ENCODE assay signal across 20 mouse cellular contexts in the genomic region with DNA sequence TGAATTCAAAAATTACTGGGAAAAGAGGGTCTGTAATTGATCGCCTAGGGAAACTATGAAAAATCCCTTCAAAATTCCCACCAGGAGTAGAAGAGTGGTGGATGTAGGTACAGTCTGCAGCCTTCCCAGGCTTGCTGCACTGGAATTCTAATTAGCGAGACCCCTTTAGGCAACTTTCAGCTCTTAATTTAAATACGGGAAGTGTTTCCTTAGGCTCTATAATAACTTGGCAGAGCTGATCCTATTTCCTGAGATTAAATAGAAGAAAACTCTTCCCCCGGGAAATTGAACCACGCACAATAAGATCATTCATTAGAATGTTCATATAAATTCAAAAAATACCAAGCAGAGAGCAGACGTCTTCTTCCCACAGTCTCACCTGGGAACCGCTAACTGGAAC.
DNase-seq lines count a peak whose midpoint lies in the region; ATAC-seq and TF ChIP-seq lines count a peak whose summit lies in the region.
"Had no signal": no experiment of that assay in that cellular context is flagged by ENCODE, and none has a peak within 500 bp of the region (broad histone marks: within the 10 kb centered on the region; RNA-seq: fewer than 3 reads in every experiment).

No protein-coding gene starts in this region.

- H3K27ac ChIP-seq in embryonic facial prominence, embryonic 11.5 days (replicated peaks; ENCODE audit: low read depth, low read length), result no peak overlapping the region
- no peak overlapping the region for H3K27ac ChIP-seq in embryonic facial prominence, embryonic 10.5 days (replicated peaks)
- no peak overlapping the region for H3K27ac ChIP-seq in limb, embryonic 13.5 days
- H3K27ac ChIP-seq in limb, embryonic 10.5 days, result no peak overlapping the region
- H3K27ac ChIP-seq in limb, embryonic 14.5 days (replicated peaks; ENCODE audit: low read depth, low read length), result no peak overlapping the region
- H3K27ac ChIP-seq in kidney, adult 2 months (ENCODE audit: insufficient read depth, low read depth, low read length), result no peak overlapping the region
- H3K27ac ChIP-seq: forebrain, embryonic 15.5 days; heart, embryonic 13.5 days; hindbrain, embryonic 15.5 days had no signal

- no peaks in the 10 kb centered on the region for H3K27me3 ChIP-seq in embryonic facial prominence, embryonic 11.5 days (ENCODE audit: control insufficient read depth, insufficient read depth, low read length)
- 0 out of 2 replicates have a peak, but pooled peaks cover 12% of the 10 kb centered on the region for H3K27me3 ChIP-seq in embryonic facial prominence, embryonic 10.5 days (replicated peaks; ENCODE audit: low read depth, poor library complexity, severe bottlenecking)
- H3K27me3 ChIP-seq in limb, embryonic 13.5 days, result peaks cover 5% of the 10 kb centered on the region
- no peaks in the 10 kb centered on the region for H3K27me3 ChIP-seq in limb, embryonic 10.5 days (ENCODE audit: low read depth, poor library complexity, severe bottlenecking)
- H3K27me3 ChIP-seq in limb, embryonic 14.5 days (ENCODE audit: control insufficient read depth, insufficient read depth, low read length), result no peaks in the 10 kb centered on the region
- H3K27me3 ChIP-seq in kidney, adult 2 months (replicated peaks; ENCODE audit: control insufficient read depth, insufficient read depth, low read length), result no peaks in the 10 kb centered on the region
- H3K27me3 ChIP-seq: forebrain, embryonic 15.5 days; heart, embryonic 13.5 days; hindbrain, embryonic 15.5 days had no signal

- TF ChIP-seq POLR2A in limb, embryonic 14.5 days (IDR thresholded peaks at IDR 0.05; ENCODE audit: borderline replicate concordance, extremely low read depth, insufficient read depth, insufficient read length), result no peak
- TF ChIP-seq POLR2A in kidney, adult 2 months (IDR thresholded peaks at IDR 0.05; ENCODE audit: low read depth, low read length), result no peak

- TF ChIP-seq CTCF in kidney, adult 2 months (conservative IDR thresholded peaks at IDR 0.05; ENCODE audit: insufficient read depth, insufficient read length, low read depth, low read length), result no peak

- H3K9ac ChIP-seq in embryonic facial prominence, embryonic 11.5 days (replicated peaks; ENCODE audit: low read length), result no peak overlapping the region
- H3K9ac ChIP-seq in limb, embryonic 13.5 days, result no peak overlapping the region
- no peak overlapping the region for H3K9ac ChIP-seq in limb, embryonic 14.5 days (ENCODE audit: low read depth, low read length, severe bottlenecking)
- H3K9ac ChIP-seq: forebrain, embryonic 15.5 days; heart, embryonic 13.5 days; hindbrain, embryonic 15.5 days had no signal

- peak; percentile 33 for DNase-seq in embryonic facial prominence, embryonic 11.5 days (ENCODE audit: low spot score)
- DNase-seq in embryonic facial prominence, embryonic 10.5 days (ENCODE audit: low spot score), result no peak
- no peak for DNase-seq in limb, embryonic 10.5 days (ENCODE audit: low spot score)
- DNase-seq in limb, embryonic 14.5 days (ENCODE audit: low spot score), result peak; percentile 44
- no peak for DNase-seq in kidney, adult 2 months
- no peak for DNase-seq in layer of hippocampus, postnatal 25 days (ENCODE audit: extremely low spot score in 1 of 2, low spot score in 1 of 2)
- DNase-seq: adrenal gland, postnatal 10 days; B cell, adult 2 months; cerebellum, adult 11-12 months; cerebellum, adult 9-10 months; cerebellum, postnatal 25 days; gastrocnemius, postnatal 36 days; heart, adult 11 months; heart, postnatal 36 days had no signal

- ATAC-seq in embryonic facial prominence, embryonic 11.5 days (replicated peaks; ENCODE audit: insufficient number of reproducible peaks, low FRiP score, low TSS enrichment, low read depth), result no peak
- ATAC-seq in limb, embryonic 13.5 days (ENCODE audit: low FRiP score, low read depth), result no peak
- 0 out of 2 replicates have a peak, but pooled peaks have one; percentile 9 for ATAC-seq in limb, embryonic 14.5 days (ENCODE audit: low FRiP score, low read depth)
- ATAC-seq: CD4-positive, CD25-positive, alpha-beta regulatory T cell, adult 4 months; forebrain, embryonic 15.5 days had no signal

- H3K4me2 ChIP-seq in embryonic facial prominence, embryonic 11.5 days (ENCODE audit: low read depth, low read length), result no peak overlapping the region
- H3K4me2 ChIP-seq in limb, embryonic 13.5 days (replicated peaks), result 0 out of 2 replicates have a peak overlapping the region, but pooled peaks have one; percentile 19
- no peak overlapping the region for H3K4me2 ChIP-seq in limb, embryonic 14.5 days (replicated peaks; ENCODE audit: low read depth, low read length, severe bottlenecking)
- H3K4me2 ChIP-seq: forebrain, embryonic 15.5 days; heart, embryonic 13.5 days; hindbrain, embryonic 15.5 days had no signal

- H3K4me3 ChIP-seq in embryonic facial prominence, embryonic 11.5 days (ENCODE audit: low read depth, low read length), result no peak overlapping the region
- no peak overlapping the region for H3K4me3 ChIP-seq in embryonic facial prominence, embryonic 10.5 days
- H3K4me3 ChIP-seq in limb, embryonic 13.5 days, result no peak overlapping the region
- no peak overlapping the region for H3K4me3 ChIP-seq in limb, embryonic 10.5 days
- no peak overlapping the region for H3K4me3 ChIP-seq in limb, embryonic 14.5 days (replicated peaks; ENCODE audit: low read length)
- H3K4me3 ChIP-seq in kidney, adult 2 months (ENCODE audit: insufficient read depth, low read depth, low read length), result no peak overlapping the region
- H3K4me3 ChIP-seq: forebrain, embryonic 15.5 days; heart, embryonic 13.5 days; hindbrain, embryonic 15.5 days had no signal

- no peaks in the 10 kb centered on the region for H3K36me3 ChIP-seq in embryonic facial prominence, embryonic 11.5 days (replicated peaks; ENCODE audit: control insufficient read depth, insufficient read depth, low read depth, low read length)
- no peaks in the 10 kb centered on the region for H3K36me3 ChIP-seq in embryonic facial prominence, embryonic 10.5 days (replicated peaks)
- H3K36me3 ChIP-seq in limb, embryonic 13.5 days, result no peaks in the 10 kb centered on the region
- H3K36me3 ChIP-seq in limb, embryonic 10.5 days, result no peaks in the 10 kb centered on the region
- no peaks in the 10 kb centered on the region for H3K36me3 ChIP-seq in limb, embryonic 14.5 days (ENCODE audit: control insufficient read depth, insufficient read depth, low read length)
- H3K36me3 ChIP-seq in kidney, adult 2 months (ENCODE audit: control insufficient read depth, insufficient read depth, low read length), result no peaks in the 10 kb centered on the region
- H3K36me3 ChIP-seq: forebrain, embryonic 15.5 days; G1E; heart, embryonic 13.5 days; hindbrain, embryonic 15.5 days had no signal

- WGBS in embryonic facial prominence, embryonic 11.5 days, result 67% methylated on average over 7 of the region's 7 CpGs
- 78% methylated on average over 7 of the region's 7 CpGs for WGBS in embryonic facial prominence, embryonic 10.5 days
- 35% methylated on average over 7 of the region's 7 CpGs for WGBS in limb, embryonic 13.5 days
- 91% methylated on average over 7 of the region's 7 CpGs for WGBS in limb, embryonic 10.5 days
- 36% methylated on average over 7 of the region's 7 CpGs for WGBS in limb, embryonic 14.5 days
- WGBS in kidney, adult 2 months, result 69% methylated on average over 7 of the region's 7 CpGs

- H3K9me3 ChIP-seq in embryonic facial prominence, embryonic 11.5 days (replicated peaks; ENCODE audit: control insufficient read depth, low read length), result no peaks in the 10 kb centered on the region
- no peaks in the 10 kb centered on the region for H3K9me3 ChIP-seq in embryonic facial prominence, embryonic 10.5 days
- H3K9me3 ChIP-seq in limb, embryonic 13.5 days, result no peaks in the 10 kb centered on the region
- no peaks in the 10 kb centered on the region for H3K9me3 ChIP-seq in limb, embryonic 10.5 days (replicated peaks)
- 0 out of 2 replicates have a peak, but pooled peaks cover 3% of the 10 kb centered on the region for H3K9me3 ChIP-seq in limb, embryonic 14.5 days (ENCODE audit: control insufficient read depth, low read length)
- H3K9me3 ChIP-seq: G1E; heart, embryonic 13.5 days; hindbrain, embryonic 15.5 days had no signal

- no peaks in the 10 kb centered on the region for H3K4me1 ChIP-seq in embryonic facial prominence, embryonic 11.5 days (ENCODE audit: control insufficient read depth, insufficient read depth, low read length)
- no peaks in the 10 kb centered on the region for H3K4me1 ChIP-seq in embryonic facial prominence, embryonic 10.5 days
- H3K4me1 ChIP-seq in limb, embryonic 13.5 days, result peaks cover 19% of the 10 kb centered on the region; the same call in 1 of the 2 replicates
- no peaks in the 10 kb centered on the region for H3K4me1 ChIP-seq in limb, embryonic 10.5 days
- peaks cover 4% of the 10 kb centered on the region for H3K4me1 ChIP-seq in limb, embryonic 14.5 days (ENCODE audit: control insufficient read depth, insufficient read depth, low read length)
- no peaks in the 10 kb centered on the region for H3K4me1 ChIP-seq in kidney, adult 2 months (ENCODE audit: control insufficient read depth, insufficient read depth, low read length)
- H3K4me1 ChIP-seq: forebrain, embryonic 15.5 days; heart, embryonic 13.5 days; hindbrain, embryonic 15.5 days had no signal

Comparison
In these comparisons a context has a peak if more than half of its experiments do, and no peak if none do; other contexts are left out.
1. DNase-seq: peak in embryonic facial prominence, embryonic 11.5 days (single experiment) and limb, embryonic 14.5 days (single experiment); none in embryonic facial prominence, embryonic 10.5 days (single experiment), limb, embryonic 10.5 days (single experiment), kidney, adult 2 months (single experiment) and layer of hippocampus, postnatal 25 days (0 of 2).